Mouse (Mus musculus) CD4-positive helper T cell, adult 2 months (primary cell): ENCODE data around the gene Olfm4.

Experiments
- DNase-seq: peaks from one replicate; pipeline ENCODE4 v3.0.0-alpha.2; 2012; ENCODE audit warnings: low read depth, missing footprints, low spot score

Olfm4 gene

GRCm38 (mm10) chr14:79983781-79984180 is at the start of gene Olfm4:
Gene Olfm4, plus strand, starts transcription at chr14:79984081.
- DNase-seq, result no peak

GRCm38 (mm10) chr14:79934426-79934825 is 49.5 kb upstream of the Olfm4 start:
- no peak for DNase-seq

DNA sequence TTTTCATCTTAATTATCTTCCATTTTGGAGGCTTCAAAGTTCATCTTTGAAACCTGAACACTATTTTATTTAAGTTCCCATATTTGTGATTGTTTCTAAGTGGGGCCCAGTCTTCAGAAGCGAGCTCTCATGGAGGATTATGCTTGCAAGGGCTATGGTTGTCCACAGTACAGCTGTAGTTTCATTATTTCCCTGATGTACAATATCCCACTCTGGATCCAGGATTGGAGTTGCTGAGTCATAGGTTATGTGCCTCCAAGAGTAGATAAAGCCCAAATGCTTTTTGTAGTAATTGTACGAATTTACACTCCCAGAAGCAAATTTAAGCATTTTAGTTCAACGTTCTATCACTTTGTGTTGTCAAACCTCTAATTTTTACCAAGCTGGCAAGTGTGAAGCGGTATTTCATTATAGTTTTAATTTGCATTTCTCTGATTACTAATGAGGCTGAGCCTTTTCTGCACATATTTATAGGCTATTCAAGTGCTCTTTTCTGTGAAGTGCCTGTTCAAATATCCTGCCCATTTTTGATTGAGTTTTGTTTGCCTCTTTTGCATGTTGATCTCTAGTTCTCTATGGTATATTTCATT is 46.9 kb upstream of the Olfm4 start:
- DNase-seq, result no peak

DNA sequence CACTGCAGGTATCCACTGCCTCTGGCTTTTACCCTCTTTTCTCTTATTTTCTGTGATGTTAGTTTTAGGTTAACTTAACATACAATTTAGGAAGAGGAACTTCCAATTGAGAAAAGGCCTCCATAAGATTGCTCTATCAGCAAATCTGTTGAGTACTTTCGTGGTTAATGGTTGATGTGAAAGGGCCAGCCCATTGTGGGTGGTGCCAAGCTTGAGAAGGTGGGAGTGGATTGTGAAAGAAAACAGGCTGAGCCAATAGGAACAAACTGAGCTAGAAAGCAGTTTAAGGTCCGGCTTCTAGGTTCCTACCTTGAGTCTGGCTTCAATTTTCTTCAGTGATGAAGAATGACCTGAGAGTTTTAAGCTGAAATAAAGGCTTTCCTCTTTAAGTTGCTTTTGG is 38.0 kb upstream of the Olfm4 start:
- DNase-seq, result no peak

DNA sequence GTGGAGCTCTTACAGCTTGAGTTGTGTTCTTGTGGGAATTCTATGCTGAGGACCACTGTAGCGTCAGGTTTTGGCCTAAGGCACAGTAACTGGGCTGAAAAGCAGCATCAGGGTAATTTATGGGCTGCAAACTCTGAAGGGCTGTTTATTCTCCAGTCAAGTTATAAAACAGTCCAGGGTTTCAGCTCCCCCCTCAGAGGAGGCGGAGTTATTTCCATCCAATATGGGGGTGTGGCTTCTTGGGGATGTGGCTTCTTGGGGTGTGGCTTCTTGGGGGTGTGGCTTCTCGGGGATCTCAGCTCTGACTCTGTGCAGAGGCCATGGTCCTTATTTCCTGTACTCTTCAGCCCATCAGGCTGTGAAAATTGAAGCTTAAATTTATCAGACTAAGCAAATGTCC is 28.2 kb upstream of the Olfm4 start:
- no peak for DNase-seq

DNA sequence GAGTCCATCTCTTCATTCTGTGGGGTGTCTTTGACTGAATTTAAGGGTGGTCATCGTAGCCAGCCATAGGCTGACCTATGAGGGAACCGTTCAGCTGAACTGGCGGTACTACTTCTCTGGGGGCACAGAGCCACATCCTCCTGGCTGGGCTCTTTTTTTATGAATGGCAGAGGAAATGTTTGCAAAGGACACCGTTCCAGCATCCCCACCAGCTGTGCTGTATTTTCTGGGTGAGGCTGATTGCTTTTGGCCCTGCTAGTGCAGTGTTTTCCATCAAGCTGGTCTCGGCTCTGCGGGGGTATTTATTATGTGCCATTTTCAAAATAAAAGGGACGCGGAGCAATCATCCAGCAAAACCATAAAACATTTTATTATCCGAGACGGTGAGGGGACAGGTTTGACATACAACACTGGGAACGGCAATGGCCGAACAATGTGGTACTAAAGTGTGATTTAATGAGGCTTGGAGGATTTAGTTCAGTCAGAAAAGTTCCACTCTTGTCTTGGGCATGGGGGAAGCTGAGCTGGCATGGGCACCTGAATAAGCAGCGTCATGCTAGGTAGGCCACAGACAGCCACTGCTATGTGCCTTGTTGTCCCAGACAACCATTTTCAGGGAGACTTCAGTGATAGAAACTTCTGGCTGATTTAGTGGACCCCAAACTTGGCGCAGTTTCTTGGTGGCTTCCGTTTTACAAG is 25.9 kb upstream of the Olfm4 start:
- DNase-seq, result no peak

DNA sequence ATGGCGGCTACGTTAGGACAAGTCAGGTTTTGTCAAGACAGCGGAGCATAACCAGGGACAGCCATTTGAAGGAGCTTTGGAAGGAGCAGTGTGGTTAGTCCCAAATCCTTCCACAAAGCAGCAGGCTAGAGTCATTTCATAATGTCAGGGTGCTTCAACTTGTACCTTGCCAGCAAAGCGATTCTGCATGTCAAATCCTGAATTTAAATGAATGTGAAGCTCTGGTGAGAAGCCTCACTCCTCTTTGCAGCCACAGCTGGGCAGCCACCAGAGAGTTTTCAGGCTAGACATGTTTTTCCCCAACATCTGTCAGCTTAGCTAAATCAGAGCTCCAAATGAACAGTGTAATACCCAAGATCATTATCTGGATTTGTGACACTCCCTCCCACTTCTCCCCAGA is 22.7 kb upstream of the Olfm4 start:
- DNase-seq, result no peak

- no peak for DNase-seq
These were observed 22.3 kb upstream of the Olfm4 start for GRCm38 (mm10) chr14:79961602-79962001.

DNA sequence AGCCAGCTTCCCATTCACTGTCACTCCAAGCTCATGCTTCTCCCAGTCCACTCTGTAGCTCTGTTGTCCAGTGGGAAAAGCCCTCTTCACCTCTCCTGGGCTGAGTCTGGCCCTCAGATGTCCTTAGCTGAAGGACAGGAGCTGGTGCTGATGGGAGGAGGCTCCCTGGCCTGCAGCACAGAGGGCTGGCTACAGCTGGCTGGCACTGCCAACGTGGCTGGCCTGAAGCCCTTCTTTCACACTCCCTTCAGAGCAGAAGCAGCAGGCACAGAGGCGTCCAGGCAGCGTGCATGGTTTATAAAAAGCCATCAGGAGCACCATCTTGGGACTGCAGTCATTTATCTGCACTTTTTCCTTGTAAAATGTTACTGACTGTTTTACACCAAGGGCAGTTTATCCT is 13.7 kb upstream of the Olfm4 start:
- no peak for DNase-seq

DNA sequence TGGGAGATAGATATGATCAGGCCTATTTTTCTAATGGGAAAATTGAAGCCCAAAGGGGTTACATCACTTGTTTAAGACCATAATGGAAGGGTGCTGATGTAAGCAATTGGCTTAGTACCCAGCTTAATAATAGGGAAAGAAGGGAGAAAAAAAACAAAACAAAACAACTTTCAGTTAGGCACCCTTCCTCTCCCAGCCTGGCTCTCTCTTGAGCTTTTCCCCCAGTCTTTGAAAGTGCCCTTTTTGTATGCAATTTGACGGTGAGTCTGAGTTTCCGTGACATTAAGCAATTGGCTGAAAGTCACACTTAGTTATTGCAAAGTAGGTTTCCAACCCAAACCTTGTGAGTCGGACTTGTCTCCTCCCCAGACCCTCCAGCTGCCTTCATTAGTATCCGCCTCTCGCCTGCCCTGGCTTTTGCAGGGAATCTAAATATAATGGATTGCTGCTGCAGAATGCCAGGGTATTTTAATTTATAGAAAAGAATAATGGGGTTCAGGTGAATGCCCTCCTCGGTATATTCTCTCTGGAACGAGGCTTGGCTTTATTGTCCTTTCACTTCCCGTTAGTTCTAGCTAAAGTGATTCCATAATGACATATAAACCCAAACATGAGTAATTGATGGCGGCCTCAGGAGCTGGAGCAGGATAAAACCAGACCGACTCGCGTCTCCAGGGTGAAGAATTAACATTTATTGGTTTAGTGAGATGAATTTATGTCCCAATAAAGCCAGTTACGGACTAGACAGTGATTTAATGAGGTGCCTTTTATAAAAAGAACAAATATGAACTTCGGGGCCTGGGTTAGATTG is 12.7 kb upstream of the Olfm4 start:
- no peak for DNase-seq

GRCm38 (mm10) chr14:79981437-79981836 is 2.4 kb upstream of the Olfm4 start:
- DNase-seq, result no peak

DNA sequence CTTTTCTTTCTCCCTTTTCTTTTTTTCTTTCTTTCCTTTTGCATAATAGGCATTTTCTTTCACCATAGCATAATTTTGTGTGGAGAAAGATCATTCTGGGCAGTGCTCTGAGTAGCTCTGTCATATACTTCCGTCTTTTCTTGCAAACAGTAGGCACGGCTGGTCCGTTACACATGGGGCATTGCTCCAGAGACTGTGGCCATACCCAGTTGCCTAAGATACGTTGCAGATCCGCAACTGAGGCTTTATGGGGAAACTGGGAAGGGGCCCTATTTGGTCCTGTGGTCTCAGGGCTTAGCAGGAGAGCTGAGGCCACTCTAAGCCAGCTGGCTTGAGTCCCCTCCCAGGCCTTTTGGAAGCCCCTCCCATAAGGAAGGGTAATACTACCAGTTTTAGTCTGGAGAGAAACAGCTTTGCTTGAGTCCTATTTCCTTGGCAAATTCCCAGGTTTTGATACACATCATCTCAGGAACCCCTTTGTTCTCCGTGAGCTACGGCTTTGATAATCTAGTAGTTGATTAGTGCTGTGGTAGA is 1.3 kb downstream of the Olfm4 start:
- DNase-seq, result no peak

- DNase-seq, result no peak
These were observed 1.8 kb downstream of the Olfm4 start for GRCm38 (mm10) chr14:79985696-79986095.

DNA sequence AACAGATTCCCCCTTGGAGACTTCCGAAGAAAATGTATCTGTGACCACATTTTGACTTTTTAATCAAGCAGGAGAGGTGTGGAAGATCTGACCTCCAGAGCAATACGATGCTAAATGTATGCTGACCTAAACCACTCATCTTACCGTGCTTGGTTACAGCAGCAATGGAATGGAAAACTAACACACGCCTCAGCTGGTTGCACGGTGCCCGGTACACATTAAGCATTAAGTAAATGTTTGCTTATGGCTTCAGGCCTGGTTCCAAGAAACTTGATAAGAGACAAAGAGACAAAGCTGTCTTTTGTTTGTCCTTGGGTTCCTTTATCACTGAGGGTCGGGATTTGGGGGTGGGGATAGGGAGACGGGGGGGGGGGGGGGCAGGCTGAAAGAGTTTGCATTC is 3.0 kb downstream of the Olfm4 start:
- no peak for DNase-seq

DNA sequence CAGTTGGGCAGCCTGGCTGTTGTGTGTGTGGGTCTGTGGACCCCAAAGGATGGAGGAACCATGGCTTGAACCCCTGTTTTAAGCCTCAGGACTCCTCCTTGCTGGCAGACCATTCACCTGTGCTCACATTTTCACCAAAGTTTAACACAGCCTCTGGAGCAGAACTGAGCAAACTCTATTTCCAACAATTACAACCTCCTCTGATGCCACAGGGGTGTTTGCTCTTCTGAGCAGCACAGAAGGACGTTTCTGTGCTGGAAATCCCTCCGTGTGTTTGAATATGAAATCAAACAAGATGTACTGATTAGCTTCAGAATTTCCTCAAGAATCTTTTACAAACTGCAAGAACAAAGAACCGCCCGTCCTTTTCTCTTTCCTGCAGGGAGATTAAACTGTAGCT is 5.9 kb downstream of the Olfm4 start:
- DNase-seq, result no peak

DNA sequence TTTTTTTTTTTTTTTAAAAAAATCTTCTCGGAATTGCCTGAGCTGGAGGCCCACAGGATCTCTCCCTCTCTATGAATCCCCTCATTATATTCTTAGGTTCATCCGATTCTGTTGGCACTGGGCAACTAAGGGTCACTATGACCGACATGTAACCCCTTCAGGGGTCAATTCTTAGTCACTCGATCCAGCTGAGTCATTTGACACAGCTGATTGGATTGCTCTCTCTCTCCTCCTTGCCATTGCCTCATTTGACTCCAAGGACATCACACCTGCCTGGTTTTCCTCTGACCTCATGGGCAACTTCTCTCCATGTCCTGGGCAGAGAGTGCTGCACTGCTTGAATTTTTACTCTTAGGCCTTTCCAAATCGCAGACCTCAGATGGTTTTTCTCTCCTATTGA is 6.7 kb downstream of the Olfm4 start:
- DNase-seq, result no peak

DNA sequence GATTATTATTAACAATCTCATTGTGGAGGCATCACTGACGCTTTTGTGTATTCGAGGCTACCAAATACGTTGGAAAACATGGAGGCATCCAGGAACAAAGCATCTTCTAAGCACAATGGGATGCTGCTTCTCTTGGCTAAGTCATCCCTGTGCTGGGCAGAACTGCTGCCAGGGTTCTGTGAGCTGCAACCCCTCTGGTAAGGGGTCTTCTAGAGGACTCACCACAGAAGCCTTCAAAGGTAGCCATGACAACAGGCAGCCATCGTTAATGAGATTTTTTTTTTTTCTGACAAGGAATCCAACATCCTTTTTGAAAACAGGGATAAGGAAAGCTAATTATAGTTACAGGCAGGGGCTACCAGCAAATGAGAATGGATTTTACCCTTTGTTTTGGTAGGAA is 13.7 kb downstream of the Olfm4 start:
- DNase-seq, result no peak

DNA sequence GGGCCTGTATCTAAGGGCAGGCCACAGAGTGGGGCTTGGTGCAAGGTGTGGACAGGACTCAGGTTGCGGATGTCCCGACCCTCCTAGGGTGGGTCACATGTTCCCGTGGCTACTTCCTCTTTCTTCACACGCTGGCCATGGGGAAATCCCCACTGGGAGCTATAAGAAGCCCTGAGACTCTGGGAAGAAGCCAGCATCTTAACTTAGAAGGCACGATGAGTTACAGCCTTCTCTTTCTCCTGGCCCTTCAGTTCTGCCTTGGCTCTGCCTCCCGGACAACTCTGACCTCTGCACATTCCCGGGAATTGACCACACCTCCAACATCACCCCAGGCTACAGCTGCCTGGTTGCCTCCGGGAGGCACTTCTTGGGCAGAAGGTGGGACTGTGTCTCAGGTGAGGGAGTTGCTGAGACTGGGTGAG is 16.2 kb downstream of the Olfm4 start:
- DNase-seq, result no peak

GRCm38 (mm10) chr14:80007686-80008085 is 23.8 kb downstream of the Olfm4 start:
- DNase-seq, result no peak

- no peak for DNase-seq
These were observed 26.5 kb downstream of the Olfm4 start for GRCm38 (mm10) chr14:80010426-80010825.

DNA sequence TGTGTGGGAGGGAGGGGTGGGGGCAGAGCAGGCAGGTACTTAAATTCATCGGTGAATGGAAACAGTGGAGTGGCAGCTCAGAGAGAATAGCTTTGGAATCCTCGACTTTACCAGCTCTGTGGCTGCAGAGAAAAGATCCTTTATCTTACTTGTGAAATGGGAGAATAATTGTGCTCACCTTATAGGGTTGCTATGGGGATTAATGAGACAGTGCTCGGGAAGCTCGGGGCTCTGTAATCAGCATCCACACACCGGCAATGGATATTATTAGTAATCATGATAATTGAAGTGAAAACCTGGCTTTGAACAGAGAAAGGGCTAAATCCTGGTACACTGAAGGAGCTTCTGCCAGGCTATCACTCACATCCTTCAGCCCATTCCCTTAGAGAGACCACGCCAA is 31.1 kb downstream of the Olfm4 start:
- no peak for DNase-seq

DNA sequence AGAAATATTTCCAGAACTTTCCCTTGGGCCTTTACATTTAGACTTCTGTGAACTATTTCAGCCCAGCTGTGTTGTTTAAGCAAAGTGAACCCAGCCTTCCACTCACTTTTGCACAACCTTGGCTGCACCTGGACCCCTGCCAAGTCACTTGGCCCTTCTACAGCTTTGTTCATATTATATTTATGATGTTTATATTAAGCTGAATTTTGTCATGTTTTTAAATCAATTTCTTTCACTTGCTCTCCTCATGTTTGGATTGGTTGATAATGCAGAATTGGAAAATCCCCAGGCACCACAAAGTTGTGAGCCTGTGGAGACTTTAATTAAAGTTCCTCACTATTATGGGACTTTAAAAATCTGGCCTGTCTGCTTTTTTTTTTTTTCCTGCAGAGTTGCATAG is 32.2 kb downstream of the Olfm4 start:
- no peak for DNase-seq

DNA sequence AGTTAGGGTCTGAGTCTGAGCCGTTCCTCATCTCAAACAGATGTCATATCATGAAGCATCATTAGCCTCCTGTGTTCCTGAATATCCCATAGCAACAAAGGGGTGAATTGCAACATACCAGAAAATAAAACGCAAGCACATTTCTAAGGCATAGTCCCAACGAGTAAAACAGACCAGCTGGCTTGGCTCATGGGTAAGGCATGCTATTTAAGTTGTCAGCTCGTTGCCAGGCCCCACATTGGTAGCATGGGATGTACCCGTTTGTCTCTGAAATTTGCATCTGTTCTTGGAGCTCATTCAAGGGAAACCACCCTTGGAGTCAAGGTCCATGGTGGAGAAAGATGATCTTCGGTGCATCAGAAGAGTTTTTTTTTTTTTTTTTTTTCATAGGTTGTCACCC is 42.2 kb downstream of the Olfm4 start:
- DNase-seq, result no peak
